Mouse (Mus musculus) stomach, embryonic 16.5 days (tissue): Measurements from ENCODE around the gene Helz. TPM values are rescaled to one million over a fixed set of nuclear protein-coding genes. Genes with fewer than 3 reads are reported as not detected.

Experiments
- ATAC-seq: fragments of 200-750 bp; cut with Nextera tagmentation; 2 replicates; pipeline ENCODE4 v1.8.0; 2017; ENCODE audit warnings: moderate number of reproducible peaks, moderate TSS enrichment; ENCODE audit not compliant: insufficient read depth, low FRiP score
- H3K27ac ChIP-seq: fragments of 300-500 bp; sonication (generic); 2 replicates; pipeline ENCODE4 v1.5.1; 2014; ENCODE audit warnings: low read length
- H3K27me3 ChIP-seq: fragments of 300-500 bp; sonication (generic); 2 replicates; pipeline ENCODE4 v1.6.1; 2014; ENCODE audit warnings: low read length, control low read depth, mixed read lengths; ENCODE audit not compliant: control insufficient read depth, insufficient read depth
- H3K36me3 ChIP-seq: fragments of 300-500 bp; sonication (generic); 2 replicates; pipeline ENCODE4 v1.6.1; 2014; ENCODE audit warnings: low read length; ENCODE audit not compliant: control insufficient read depth, insufficient read depth
- H3K4me1 ChIP-seq: fragments of 300-500 bp; sonication (generic); 2 replicates; pipeline ENCODE4 v1.6.1; 2014; ENCODE audit warnings: low read length, control low read depth, mixed read lengths; ENCODE audit not compliant: control insufficient read depth, insufficient read depth
- H3K4me2 ChIP-seq: fragments of 300-500 bp; sonication (generic); 2 replicates; pipeline ENCODE4 v1.6.1; 2014; ENCODE audit warnings: low read depth, low read length, mixed read lengths
- H3K4me3 ChIP-seq: fragments of 300-500 bp; sonication (generic); replicated peaks from 2 replicates; pipeline ENCODE4 v1.5.1; 2014; ENCODE audit warnings: mild to moderate bottlenecking, low read length
- H3K9ac ChIP-seq: fragments of 300-500 bp; sonication (generic); 2 replicates; pipeline ENCODE4 v1.6.1; 2014; ENCODE audit warnings: low read length
- H3K9me3 ChIP-seq: fragments of 300-500 bp; sonication (generic); replicated peaks from 2 replicates; pipeline ENCODE4 v1.6.1; 2016; ENCODE audit warnings: low read length, control low read depth; ENCODE audit not compliant: control insufficient read depth
- WGBS: fragments of 180-500 bp; shearing (Covaris S2); extraction: QIAGEN DNeasy Blood & Tissue Kit; methylation state at CpG from one replicate; pipeline ENCODE4 v1.1.7; 2014; 5-methylcytosine and 5-hydroxymethylcytosine counted together
- polyA plus RNA-seq: library from polyadenylated mRNA; unstranded; fragments of >200 nt; fragmentation: Nextera tagmentation; extraction: Ambion mirVana; gene quantifications from 2 replicates; pipeline ENCODE4 v1.2.1, GENCODE M21; 2015

Helz gene
- polyA plus RNA-seq, 1 experiment from 2014 or later, result 15.3 TPM

DNA sequence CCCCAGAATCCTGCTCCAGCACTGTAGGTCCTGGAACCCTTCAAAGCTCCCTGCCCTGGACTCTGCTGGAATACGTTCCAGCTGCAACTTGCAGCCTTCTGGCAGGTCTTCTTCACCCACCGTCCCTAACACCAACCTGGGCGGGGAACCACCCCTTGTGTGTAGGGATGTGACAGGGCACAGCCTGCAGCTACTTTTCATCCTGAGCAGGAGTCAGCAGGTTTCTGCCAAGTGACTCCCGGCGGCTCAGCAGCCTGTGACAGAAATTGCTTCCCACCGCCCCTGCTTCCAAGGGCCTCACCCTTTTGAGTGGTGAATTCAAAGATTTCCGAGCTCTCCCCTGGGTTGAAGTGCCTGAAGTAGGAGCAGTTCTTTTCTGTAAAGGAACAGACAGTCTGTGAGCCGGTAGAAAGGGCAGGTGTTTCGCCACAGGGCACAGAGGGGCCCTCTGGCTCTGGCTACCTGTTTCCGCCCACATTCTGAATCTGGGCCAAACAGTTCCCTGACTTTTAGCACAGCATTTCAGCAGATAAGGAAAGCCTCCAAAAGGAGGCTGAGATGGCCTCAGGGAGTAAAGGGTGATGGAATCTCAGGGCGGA lies 157.8 kb downstream of the Helz start:
- 59% methylated on average over 11 of the region's 11 CpGs for whole genome bisulfite sequencing
- Histone ChIP-seq H3K27me3 (no peaks in the 10 kb centered on the region), H3K4me1 (no peaks in the 10 kb centered on the region), H3K27ac (no peak overlapping the region), H3K9me3 (no peaks in the 10 kb centered on the region), H3K4me2 (no peak overlapping the region), H3K36me3 (no peaks in the 10 kb centered on the region), H3K4me3 (no peak overlapping the region), H3K9ac (no peak overlapping the region)
- ATAC-seq, result no peak

DNA sequence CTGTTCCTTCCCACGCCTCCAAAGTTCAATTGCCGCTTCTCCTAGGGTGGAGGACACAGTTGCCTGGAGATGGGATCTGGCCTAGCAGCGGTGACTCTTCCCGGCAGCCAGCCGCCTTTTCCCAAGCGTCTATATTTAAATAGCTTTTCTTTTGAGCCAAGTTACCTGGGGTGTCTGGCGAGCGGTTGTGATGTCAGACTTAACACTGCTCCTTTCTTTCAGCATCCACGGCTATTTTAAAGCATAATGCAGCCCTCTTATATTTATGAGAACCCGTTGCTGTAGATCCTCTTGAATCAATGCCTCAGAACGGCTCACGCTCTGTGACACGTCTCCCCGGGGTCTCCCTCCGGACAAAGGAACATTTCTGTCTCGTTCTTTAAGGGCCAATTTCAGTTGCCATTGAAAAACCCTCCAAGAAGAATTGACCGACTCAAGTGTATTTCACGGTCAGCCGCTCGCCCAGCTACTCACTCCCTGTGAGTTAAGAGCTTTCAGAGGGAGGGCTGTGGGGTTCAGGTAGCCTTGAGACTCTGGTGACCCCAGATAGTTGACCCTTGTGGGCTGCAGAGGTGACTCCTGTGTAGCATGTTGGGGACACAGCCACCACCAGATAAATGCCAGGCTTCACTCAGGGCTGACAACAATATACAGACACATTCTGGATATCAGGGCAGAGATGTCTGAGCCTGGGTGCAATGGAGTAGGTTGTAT lies 160.3 kb downstream of the Helz start:
- H3K27me3 ChIP-seq, result no peaks in the 10 kb centered on the region
- H3K4me2 ChIP-seq, result no peak overlapping the region
- 75% methylated on average over 20 of the region's 20 CpGs for WGBS
- no peak overlapping the region for H3K9ac ChIP-seq
- no peaks in the 10 kb centered on the region for H3K4me1 ChIP-seq
- H3K36me3 ChIP-seq, result no peaks in the 10 kb centered on the region
- no peaks in the 10 kb centered on the region for H3K9me3 ChIP-seq
- no peak overlapping the region for H3K27ac ChIP-seq
- no peak for ATAC-seq
- H3K4me3 ChIP-seq, result no peak overlapping the region

DNA sequence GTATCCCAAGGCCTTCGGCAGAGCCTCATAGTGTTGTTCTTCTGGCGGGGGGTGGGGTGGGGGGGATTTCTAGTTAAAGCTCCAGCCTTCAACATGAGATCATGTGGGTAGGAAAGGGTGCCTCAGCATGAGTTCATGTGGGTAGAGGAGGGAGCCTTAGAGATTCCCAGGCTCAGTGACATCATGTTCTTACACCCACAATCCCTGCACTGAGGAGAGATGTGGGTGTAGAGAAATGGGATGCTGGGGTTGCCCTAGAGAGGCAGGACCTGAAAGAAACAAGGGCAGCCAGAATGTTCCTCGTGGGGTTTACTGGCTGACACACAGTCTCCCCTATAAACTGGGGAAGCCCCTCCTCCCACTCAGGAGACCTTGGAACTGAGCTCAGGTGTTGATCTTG lies 162.6 kb downstream of the Helz start:
- no peaks in the 10 kb centered on the region for H3K9me3 ChIP-seq
- H3K27me3 ChIP-seq, result no peaks in the 10 kb centered on the region
- no peak overlapping the region for H3K4me3 ChIP-seq
- no peaks in the 10 kb centered on the region for H3K4me1 ChIP-seq
- H3K4me2 ChIP-seq, result no peak overlapping the region
- no peak for ATAC-seq
- no peak overlapping the region for H3K9ac ChIP-seq
- H3K27ac ChIP-seq, result no peak overlapping the region
- WGBS, result 58% methylated on average over 3 of the region's 3 CpGs
- H3K36me3 ChIP-seq, result no peaks in the 10 kb centered on the region

DNA sequence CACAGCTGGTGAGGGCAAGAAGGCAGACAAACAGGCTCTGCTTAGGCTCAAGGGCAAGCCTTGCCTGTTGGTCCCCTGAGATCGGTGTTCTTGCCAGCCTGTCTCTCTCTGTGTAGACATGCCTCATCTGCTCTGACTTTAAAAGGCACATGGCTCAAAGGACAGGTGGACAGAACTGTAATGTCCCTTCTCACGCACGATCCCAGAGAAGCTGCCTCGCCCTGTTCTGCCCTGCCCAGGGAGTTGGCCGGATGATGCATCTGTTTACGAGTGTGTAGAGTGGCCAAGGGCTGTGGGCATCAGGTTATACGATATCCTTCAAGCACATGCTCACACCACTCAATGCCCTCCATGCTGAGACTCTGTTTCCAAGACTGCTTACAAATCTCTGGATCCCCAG lies 166.6 kb downstream of the Helz start:
- Histone ChIP-seq H3K9me3 (no peaks in the 10 kb centered on the region), H3K9ac (no peak overlapping the region)

DNA sequence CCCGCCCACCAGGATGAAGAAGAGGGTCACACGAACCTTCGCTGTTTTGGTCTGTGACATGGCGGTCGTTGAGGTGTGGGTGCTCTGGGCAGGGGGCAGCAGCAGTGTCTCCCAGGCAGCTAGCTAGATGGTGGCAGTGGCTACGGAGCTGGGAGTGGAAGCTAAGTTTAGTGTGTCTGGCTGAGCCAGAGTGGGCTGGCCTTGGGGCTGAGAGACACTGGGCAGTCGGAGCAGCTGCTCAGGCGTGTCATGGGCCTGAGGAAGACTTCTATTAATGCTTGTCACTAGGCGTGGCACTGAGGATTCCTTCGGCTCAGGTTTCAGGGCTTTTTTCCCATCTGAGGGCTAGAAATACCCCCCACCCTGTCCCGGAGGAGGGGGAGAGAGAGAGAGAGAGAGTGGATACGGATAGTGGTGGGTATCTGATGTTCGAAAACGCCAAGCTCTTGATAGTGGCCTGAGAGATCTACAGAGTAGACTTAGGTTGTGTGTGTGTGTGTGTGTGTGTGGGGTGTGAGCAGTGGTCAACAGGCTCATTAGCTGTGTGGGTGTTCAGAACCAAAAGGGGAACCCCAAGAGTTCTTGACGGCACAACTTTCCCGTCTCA lies 168.7 kb downstream of the Helz start, which contains the start of gene Cacng1:
Gene Cacng1, minus strand, starts transcription at position 191 of the 607 bp plus-strand sequence.
- Histone ChIP-seq H3K4me1 (no peaks in the 10 kb centered on the region), H3K4me2 (no peak within 1 kb of the TSS), H3K27me3 (no peaks in the 10 kb centered on the region), H3K36me3 (no peaks in the 10 kb centered on the region), H3K4me3 (no peak within 1 kb of the TSS), H3K9ac (no peak within 1 kb of the TSS), H3K9me3 (no peaks in the 10 kb centered on the region), H3K27ac (no peak within 1 kb of the TSS)
- no peak for ATAC-seq
- 69% methylated on average over 16 of the region's 16 CpGs for WGBS

More for the DNA sequence above, 166.6 kb downstream of the Helz start:
- Histone ChIP-seq H3K27me3 (no peaks in the 10 kb centered on the region), H3K4me3 (no peak overlapping the region), H3K4me1 (no peaks in the 10 kb centered on the region), H3K27ac (no peak overlapping the region), H3K36me3 (no peaks in the 10 kb centered on the region), H3K4me2 (no peak overlapping the region)
- WGBS, result 78% methylated on average over 7 of the region's 7 CpGs
- no peak for ATAC-seq

DNA sequence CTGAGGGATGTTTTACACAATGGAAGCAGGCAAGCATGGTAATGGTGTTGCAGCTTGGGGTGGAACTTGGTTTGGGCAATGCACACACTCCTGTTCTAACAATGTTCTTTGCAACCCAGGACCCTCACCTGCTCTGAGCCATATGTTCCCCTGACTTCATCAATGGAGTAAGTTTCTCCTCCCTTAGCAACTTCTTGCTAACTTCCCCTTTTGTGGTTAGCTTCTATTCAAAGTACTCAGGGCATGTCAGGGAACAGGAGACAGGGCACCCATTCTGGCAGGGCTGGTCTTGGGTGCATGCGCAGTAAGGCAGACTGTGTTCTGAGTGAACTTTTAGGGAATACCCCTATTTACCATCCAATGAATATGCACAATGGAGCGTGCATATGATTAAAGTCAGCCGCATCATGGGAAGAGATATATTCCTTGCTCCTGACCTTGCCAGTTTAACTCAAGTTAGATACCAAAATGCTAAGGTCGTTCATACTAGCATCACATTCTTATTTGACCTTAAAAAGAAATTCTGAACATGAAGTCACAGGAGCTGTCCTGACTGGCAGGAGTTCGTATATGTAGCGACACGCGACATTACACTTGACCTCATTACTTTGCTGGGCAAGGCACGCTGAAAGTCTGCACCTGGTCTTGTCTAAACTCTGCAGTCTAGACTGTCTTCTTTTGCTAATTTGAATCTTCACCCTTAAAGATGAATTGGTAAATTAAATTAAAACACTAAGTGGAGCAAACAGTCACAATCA lies 172.7 kb downstream of the Helz start:
- no peak overlapping the region for H3K27ac ChIP-seq
- ATAC-seq, result no peak
- H3K4me3 ChIP-seq, result no peak overlapping the region
- no peaks in the 10 kb centered on the region for H3K4me1 ChIP-seq
- 70% methylated on average over 9 of the region's 9 CpGs for WGBS
- no peaks in the 10 kb centered on the region for H3K27me3 ChIP-seq
- H3K9me3 ChIP-seq, result no peaks in the 10 kb centered on the region
- H3K4me2 ChIP-seq, result no peak overlapping the region
- no peaks in the 10 kb centered on the region for H3K36me3 ChIP-seq
- no peak overlapping the region for H3K9ac ChIP-seq

DNA sequence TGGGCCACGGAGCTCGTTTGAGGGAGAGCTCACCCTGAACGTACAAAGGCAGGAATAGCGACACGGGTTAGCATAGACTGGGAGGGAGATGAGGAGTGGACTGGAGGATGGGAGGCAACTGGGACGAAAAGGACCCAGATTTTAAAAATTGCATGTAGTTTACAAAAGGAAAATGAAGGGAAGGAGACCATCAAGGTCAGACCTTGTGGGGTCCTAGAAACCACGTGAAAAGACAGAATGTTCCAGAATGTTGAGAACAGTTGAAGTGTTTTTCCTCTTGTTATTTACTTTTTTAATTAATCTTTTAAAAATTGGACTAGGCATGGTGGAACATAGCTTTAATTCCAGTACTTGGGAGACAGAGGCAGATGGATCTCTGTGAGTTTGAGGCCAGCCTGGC lies 173.3 kb downstream of the Helz start:
- Histone ChIP-seq H3K9ac (no peak overlapping the region), H3K4me1 (no peaks in the 10 kb centered on the region), H3K36me3 (no peaks in the 10 kb centered on the region), H3K27me3 (no peaks in the 10 kb centered on the region), H3K4me3 (no peak overlapping the region), H3K27ac (no peak overlapping the region), H3K9me3 (no peaks in the 10 kb centered on the region), H3K4me2 (no peak overlapping the region)
- ATAC-seq, result no peak
- 69% methylated on average over 7 of the region's 7 CpGs for WGBS

DNA sequence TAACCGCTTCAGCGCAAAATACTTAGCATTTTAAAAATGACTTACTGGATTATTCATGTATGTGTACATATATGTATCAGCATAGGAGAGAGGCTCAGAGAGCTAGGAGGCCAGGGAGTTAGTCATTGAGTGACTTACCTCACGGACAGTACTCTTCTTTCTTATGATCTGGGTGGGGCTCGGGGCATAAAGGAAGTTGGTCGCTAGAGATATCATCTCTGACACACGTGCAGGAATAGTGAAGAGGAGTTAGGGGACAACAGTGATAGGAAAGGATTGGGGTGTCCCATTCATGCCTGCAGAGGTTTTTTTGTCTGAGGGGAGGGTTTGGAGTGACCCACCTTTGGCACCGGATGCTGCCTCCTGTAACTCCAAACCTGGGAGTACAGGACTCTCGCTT lies 176.9 kb downstream of the Helz start:
- no peak overlapping the region for H3K9ac ChIP-seq
- H3K27ac ChIP-seq, result no peak overlapping the region
- no peak overlapping the region for H3K4me2 ChIP-seq
- no peaks in the 10 kb centered on the region for H3K9me3 ChIP-seq
- no peak overlapping the region for H3K4me3 ChIP-seq
- no peaks in the 10 kb centered on the region for H3K27me3 ChIP-seq
- WGBS, result 85% methylated on average over 8 of the region's 8 CpGs
- no peaks in the 10 kb centered on the region for H3K4me1 ChIP-seq
- ATAC-seq, result no peak
- H3K36me3 ChIP-seq, result no peaks in the 10 kb centered on the region
